ENCODE assay signal across 8 mouse cellular contexts in genomic region chr7:83891433-83892332, GRCm38 (mm10). TPM values are rescaled to one million over a fixed set of nuclear protein-coding genes. Genes with fewer than 3 reads are reported as not detected.
DNase-seq lines count a peak whose midpoint lies in the region; ATAC-seq and TF ChIP-seq lines count a peak whose summit lies in the region.

No protein-coding gene starts in this region.

- H3K4me3 ChIP-seq in cortical plate, adult 2 months (ENCODE audit: insufficient read depth, low read length) = peak overlapping the region; percentile 83
- H3K4me3 ChIP-seq in megakaryocyte, embryonic 14.5 days (replicated peaks) = peak overlapping the region; percentile 97

- peak; percentile 100 for DNase-seq in gastrocnemius, adult 8-10 months (ENCODE audit: low spot score in 2 of 2)
- peak; percentile 98 for DNase-seq in hindlimb bud, embryonic 11.5 days (ENCODE audit: extremely low spot score, low read depth, low spot score)
- DNase-seq in left cerebral cortex, adult 8-10 months (ENCODE audit: low spot score in 2 of 2) = peak; percentile 94 to 98
- peak; percentile 97 to 98 for DNase-seq in right cerebral cortex, postnatal 10 days (ENCODE audit: low spot score in 2 of 2)
- DNase-seq in urinary bladder, postnatal 25 days (ENCODE audit: low spot score) = peak; percentile 99

- peak; percentile 63; the same call in 1 of the 2 replicates for TF ChIP-seq POLR2A in cortical plate, adult 2 months (IDR thresholded peaks at IDR 0.05; ENCODE audit: extremely low read depth, insufficient read depth, low read length)

- H3K27me3 ChIP-seq in megakaryocyte, embryonic 14.5 days (replicated peaks) = no peaks in the 10 kb centered on the region

- TF ChIP-seq CTCF in cortical plate, adult 2 months (IDR thresholded peaks at IDR 0.05; ENCODE audit: extremely low read depth, insufficient read depth, low read length) = no peak

- ATAC-seq in activated CD4-positive, CD25-positive, alpha-beta regulatory T cell, adult 4 months = peak; percentile 94

- no peaks in the 10 kb centered on the region for H3K9me3 ChIP-seq in megakaryocyte, embryonic 14.5 days

- H3K4me1 ChIP-seq in cortical plate, adult 2 months (ENCODE audit: control insufficient read depth, insufficient read depth, low read length) = peaks cover 3% of the 10 kb centered on the region
- peaks cover 62% of the 10 kb centered on the region for H3K4me1 ChIP-seq in megakaryocyte, embryonic 14.5 days

- peak overlapping the region; percentile 47; the same call in 1 of the 2 replicates for H3K27ac ChIP-seq in cortical plate, adult 2 months (ENCODE audit: insufficient read depth, low read length)

- H3K36me3 ChIP-seq in megakaryocyte, embryonic 14.5 days (replicated peaks; ENCODE audit: low read length) = peaks cover 27% of the 10 kb centered on the region

RNA-seq across cellular contexts. Expression of gene Mesd, which starts 7.4 kb away (rescaled TPM):
- 10 to 100 TPM; 31.8 to 38.0 TPM for polyA plus RNA-seq in activated CD4-positive, CD25-positive, alpha-beta regulatory T cell, adult 4 months (2017; shearing (Covaris generic))
- 34.8 and 37.8 TPM in 2 replicates for polyA plus RNA-seq in cortical plate, adult 2 months (2012; rRNA removed)
- total RNA-seq in gastrocnemius, adult 8-10 months (2022) = 10 to 100 TPM; 19.6 to 25.1 (median 21.2) TPM
- 10 to 100 TPM; 61.7 to 70.5 (median 69.1) TPM for total RNA-seq in left cerebral cortex, adult 8-10 months (2022)
- polyA plus RNA-seq in megakaryocyte, embryonic 14.5 days (2012; ENCODE audit: insufficient read depth, low replicate concordance) = 34.7 and 35.8 TPM in 2 replicates

RNA-seq across cellular contexts. Expression of gene Tlnrd1, which starts 7.6 kb away (rescaled TPM):
- polyA plus RNA-seq in activated CD4-positive, CD25-positive, alpha-beta regulatory T cell, adult 4 months (2017; shearing (Covaris generic)) = under 1 TPM; 0.70 to 0.93 TPM
- polyA plus RNA-seq in cortical plate, adult 2 months (2012; rRNA removed) = 18.1 and 20.5 TPM in 2 replicates
- 1 to 10 TPM; 1.3 to 1.7 (median 1.6) TPM for total RNA-seq in gastrocnemius, adult 8-10 months (2022)
- 10 to 100 TPM; 22.3 to 26.4 (median 24.2) TPM for total RNA-seq in left cerebral cortex, adult 8-10 months (2022)
- polyA plus RNA-seq in megakaryocyte, embryonic 14.5 days (2012; ENCODE audit: insufficient read depth, low replicate concordance) = 23.5 and 35.1 TPM in 2 replicates

Comparison
In these comparisons a context has a peak if more than half of its experiments do, and no peak if none do; other contexts are left out.
1. Peak in every context shown above with its lines: DNase-seq, ATAC-seq, H3K4me3 ChIP-seq and H3K27ac ChIP-seq.